Mouse (Mus musculus) MEL (cell line): ENCODE results near the gene Ambra1. TPM values are rescaled to one million over a fixed set of nuclear protein-coding genes. Genes with fewer than 3 reads are reported as not detected.

ENCODE experiments used
- DNase-seq: peaks from one replicate; pipeline ENCODE4 v3.0.0; 2011; ENCODE audit warnings: low read depth, low spot score
- H3K27ac ChIP-seq: 2 replicates; pipeline ENCODE4 v1.5.1; 2012; ENCODE audit warnings: low read depth, mild to moderate bottlenecking, control low read depth, low read length, moderate library complexity; ENCODE audit not compliant: control insufficient read depth
- H3K27me3 ChIP-seq, 2 experiments: fragments of 150-350 bp in 1 of 2; sonication (generic) in 1 of 2; 2 replicates each; pipeline ENCODE4 v1.6.1; 2012; ENCODE audit warnings: low read length in 2 of 2, mild to moderate bottlenecking in 2 of 2, improper control_type of control experiment in 1 of 2, moderate library complexity in 1 of 2; ENCODE audit not compliant: insufficient read depth in 2 of 2, control insufficient read depth in 1 of 2
- H3K36me3 ChIP-seq, 2 experiments: 2 replicates each; pipeline ENCODE4 v1.6.1; 2012 to 2014; ENCODE audit warnings: low read length in 2 of 2, improper control_type of control experiment in 1 of 2, inconsistent platforms in 1 of 2, mild to moderate bottlenecking in 1 of 2; ENCODE audit not compliant: insufficient read depth in 2 of 2, control insufficient read depth in 1 of 2
- H3K4me1 ChIP-seq, 2 experiments: fragments of 150-350 bp in 1 of 2; sonication (generic) in 1 of 2; 2 replicates each; pipeline ENCODE4 v1.6.1; 2012; ENCODE audit warnings: low read length in 2 of 2, improper control_type of control experiment in 1 of 2, mild to moderate bottlenecking in 1 of 2; ENCODE audit not compliant: insufficient read depth in 2 of 2, control insufficient read depth in 1 of 2
- H3K4me3 ChIP-seq, 2 experiments: fragments of 150-350 bp in 1 of 2; sonication (generic) in 1 of 2; 2 replicates each; pipeline ENCODE4 v1.5.1; 2012; ENCODE audit warnings: low read depth in 2 of 2, low read length in 2 of 2, mild to moderate bottlenecking in 2 of 2, moderate library complexity in 2 of 2, control low read depth in 1 of 2, improper control_type of control experiment in 1 of 2; ENCODE audit not compliant: control insufficient read depth in 1 of 2, insufficient read depth in 1 of 2
- H3K79me2 ChIP-seq: 2 replicates; pipeline ENCODE4 v1.6.1; 2012; ENCODE audit warnings: mild to moderate bottlenecking, low read length, moderate library complexity; ENCODE audit not compliant: control insufficient read depth, poor library complexity, insufficient read depth
- H3K9ac ChIP-seq: 2 replicates; pipeline ENCODE4 v1.6.1; 2012; ENCODE audit warnings: low read depth, mild to moderate bottlenecking, control low read depth, low read length, moderate library complexity; ENCODE audit not compliant: control insufficient read depth, poor library complexity, severe bottlenecking
- H3K9me3 ChIP-seq: fragments of 150-350 bp; sonication (generic); replicated peaks from 2 replicates; pipeline ENCODE4 v1.6.1; 2012; ENCODE audit warnings: mild to moderate bottlenecking, low read length, improper control_type of control experiment, moderate library complexity; ENCODE audit not compliant: insufficient read depth
- BHLHE40 ChIP-seq: IDR thresholded peaks from 2 replicates; pipeline ENCODE4 v1.6.1; 2012; ENCODE audit warnings: low read depth, mild to moderate bottlenecking, inconsistent platforms, low read length, improper control_type of control experiment, borderline replicate concordance
- CTCF ChIP-seq, 3 experiments: IDR thresholded peaks in 2 of 3; conservative IDR thresholded peaks in 1 of 3; 2 replicates each; pipeline ENCODE4 v1.5.1; 2011 to 2012; ENCODE audit warnings: low read length in 3 of 3, low read depth in 2 of 3, mild to moderate bottlenecking in 2 of 3, improper control_type of control experiment in 1 of 3, inconsistent platforms in 1 of 3, mixed read lengths in 1 of 3, moderate library complexity in 1 of 3; ENCODE audit not compliant: control insufficient read depth in 1 of 3, insufficient read depth in 1 of 3, poor library complexity in 1 of 3, severe bottlenecking in 1 of 3
- GABPA ChIP-seq: IDR thresholded peaks from 2 replicates; pipeline ENCODE4 v1.6.1; 2012; ENCODE audit warnings: low read depth, mild to moderate bottlenecking, inconsistent platforms, low read length, improper control_type of control experiment, moderate library complexity
- GATA1 ChIP-seq: IDR thresholded peaks from 2 replicates; pipeline ENCODE4 v1.6.1; 2011; ENCODE audit warnings: low read depth, low read length, improper control_type of control experiment
- HCFC1 ChIP-seq: IDR thresholded peaks from 2 replicates; pipeline ENCODE4 v1.6.1; 2012; ENCODE audit warnings: low read depth, mild to moderate bottlenecking, inconsistent platforms, low read length, improper control_type of control experiment, moderate library complexity
- JUND ChIP-seq: IDR thresholded peaks from 2 replicates; pipeline ENCODE4 v1.6.1; 2011; ENCODE audit warnings: low read depth, mild to moderate bottlenecking, improper control_type of control experiment, low read length
- MAFK ChIP-seq: IDR thresholded peaks from 2 replicates; pipeline ENCODE4 v1.6.1; 2011; ENCODE audit warnings: low read depth, mild to moderate bottlenecking, low read length, improper control_type of control experiment, borderline replicate concordance
- MAZ ChIP-seq: IDR thresholded peaks from 2 replicates; pipeline ENCODE4 v1.6.1; 2012; ENCODE audit warnings: low read depth, mild to moderate bottlenecking, inconsistent platforms, low read length, improper control_type of control experiment
- MXI1 ChIP-seq: IDR thresholded peaks from 2 replicates; pipeline ENCODE4 v1.6.1; 2011; ENCODE audit warnings: mild to moderate bottlenecking, low read depth, low read length, improper control_type of control experiment
- NELFE ChIP-seq: IDR thresholded peaks from 2 replicates; pipeline ENCODE4 v1.6.1; 2011; ENCODE audit warnings: low read depth, low read length, improper control_type of control experiment
- NRF1 ChIP-seq: IDR thresholded peaks from 2 replicates; pipeline ENCODE4 v1.6.1; 2014; ENCODE audit warnings: low read depth, mild to moderate bottlenecking, inconsistent platforms, low read length, improper control_type of control experiment, moderate library complexity; ENCODE audit not compliant: poor library complexity, insufficient read depth, severe bottlenecking
- POLR2A ChIP-seq, 2 experiments: IDR thresholded peaks; 2 replicates each; pipeline ENCODE4 v1.6.1; 2011 to 2012; ENCODE audit warnings: low read length in 2 of 2, mild to moderate bottlenecking in 2 of 2, control low read depth in 1 of 2, improper control_type of control experiment in 1 of 2, low read depth in 1 of 2, moderate library complexity in 1 of 2; ENCODE audit not compliant: control insufficient read depth in 1 of 2, insufficient read depth in 1 of 2, poor library complexity in 1 of 2
- RAD21 ChIP-seq: IDR thresholded peaks from 2 replicates; pipeline ENCODE4 v1.6.1; 2011; ENCODE audit warnings: mild to moderate bottlenecking, low read depth, low read length, improper control_type of control experiment
- RCOR1 ChIP-seq: IDR thresholded peaks from 2 replicates; pipeline ENCODE4 v1.6.1; 2012; ENCODE audit warnings: low read depth, mild to moderate bottlenecking, inconsistent platforms, low read length, improper control_type of control experiment
- SIN3A ChIP-seq: IDR thresholded peaks from 2 replicates; pipeline ENCODE4 v1.6.1; 2012; ENCODE audit warnings: low read length, improper control_type of control experiment, inconsistent platforms
- SMC3 ChIP-seq: IDR thresholded peaks from 2 replicates; pipeline ENCODE4 v1.6.1; 2011; ENCODE audit warnings: low read depth, low read length, improper control_type of control experiment
- USF2 ChIP-seq, 2 experiments: IDR thresholded peaks; 2 replicates each; pipeline ENCODE4 v1.6.1; 2011 to 2012; ENCODE audit warnings: improper control_type of control experiment in 2 of 2, low read length in 2 of 2, borderline replicate concordance in 1 of 2, inconsistent platforms in 1 of 2, low read depth in 1 of 2, mild to moderate bottlenecking in 1 of 2; ENCODE audit not compliant: insufficient read depth in 1 of 2
- ZC3H11A ChIP-seq: IDR thresholded peaks from 2 replicates; pipeline ENCODE4 v1.6.1; 2012; ENCODE audit warnings: low read depth, mild to moderate bottlenecking, inconsistent platforms, low read length, improper control_type of control experiment
- polyA plus RNA-seq, 2 experiments: library from polyadenylated mRNA; stranded (reverse) in 1 of 2; unstranded in 1 of 2; fragments of >175 nt in 1 of 2; fragments of >200 nt in 1 of 2; gene quantifications; 2 replicates each; pipeline versions ENCODE4 v1.2.1 to v1.2.4; 2012; ENCODE audit warnings: low replicate concordance in 2 of 2, low read depth in 1 of 2; ENCODE audit not compliant: insufficient read length in 2 of 2, insufficient read depth in 1 of 2, missing spikeins in 1 of 2
- total RNA-seq: library from RNA; depleted of rRNA; stranded (reverse); fragments of 300-350 nt; gene quantifications from 2 replicates; pipeline ENCODE4 v1.2.3, GENCODE M21; 2012

The Ambra1 gene
- total and polyA plus RNA-seq, 3 experiments = 14.6 to 24.7 TPM; not detected in 1

DNA sequence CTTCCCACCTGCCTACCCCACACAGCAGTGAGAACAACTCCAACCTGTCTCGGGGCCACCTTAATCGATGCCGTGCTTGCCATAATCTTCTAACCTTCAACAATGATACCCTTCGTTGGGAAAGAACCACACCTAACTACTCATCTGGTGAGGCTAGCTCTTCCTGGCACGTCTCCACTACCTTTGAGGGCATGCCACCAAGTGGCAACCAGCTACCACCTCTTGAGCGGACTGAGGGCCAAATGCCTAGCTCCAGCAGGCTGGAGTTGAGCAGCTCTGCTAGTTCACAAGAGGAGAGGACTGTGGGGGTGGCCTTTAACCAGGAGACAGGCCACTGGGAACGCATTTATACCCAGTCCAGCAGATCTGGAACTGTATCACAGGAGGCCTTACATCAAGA lies 43.4 kb downstream of the Ambra1 start:
- no peak overlapping the region for H3K4me3 ChIP-seq
- no peaks in the 10 kb centered on the region for H3K9me3 ChIP-seq
- no peaks in the 10 kb centered on the region for H3K4me1 ChIP-seq
- H3K36me3 ChIP-seq = peaks cover 0 to 18% of the 10 kb centered on the region in 2 experiments; a peak in 2 of 4 replicates
- TF ChIP-seq SIN3A = no peak
- no peak for TF ChIP-seq MAZ
- no peak for TF ChIP-seq GABPA
- TF ChIP-seq POLR2A (IDR thresholded peaks at IDR 0.05; ENCODE audit: control insufficient read depth in 1 of 2, insufficient read depth in 1 of 2, low read depth in 1 of 2, low read length in 2 of 2, poor library complexity in 1 of 2) = no peak
- no peak for TF ChIP-seq NRF1
- no peak for TF ChIP-seq BHLHE40
- TF ChIP-seq RCOR1 = no peak
- TF ChIP-seq SMC3 = no peak
- TF ChIP-seq MXI1 = no peak
- TF ChIP-seq RAD21 = no peak
- no peak for TF ChIP-seq JUND
- TF ChIP-seq GATA1 = no peak
- TF ChIP-seq NELFE = no peak
- TF ChIP-seq USF2 (IDR thresholded peaks at IDR 0.05; ENCODE audit: borderline replicate concordance in 1 of 2, insufficient read depth in 1 of 2, low read depth in 1 of 2, low read length in 2 of 2) = no peak
- no peak overlapping the region for H3K27ac ChIP-seq
- no peak overlapping the region for H3K9ac ChIP-seq
- DNase-seq = no peak
- H3K27me3 ChIP-seq = no peaks in the 10 kb centered on the region
- no peaks in the 10 kb centered on the region; the same call in 1 of the 2 replicates for H3K79me2 ChIP-seq

- peak; percentile 49 for TF ChIP-seq SIN3A
- TF ChIP-seq CTCF (IDR thresholded peaks at IDR 0.05 in 2 of 3, conservative IDR thresholded peaks at IDR 0.05 in 1 of 3; ENCODE audit: control insufficient read depth in 1 of 3, insufficient read depth in 1 of 3, low read depth in 2 of 3, low read length in 3 of 3, poor library complexity in 1 of 3, severe bottlenecking in 1 of 3) = peak; percentile 63 to 88 (median 80)
- TF ChIP-seq ZC3H11A = peak; percentile 72
- TF ChIP-seq HCFC1 = no peak
- TF ChIP-seq RAD21 = peak; percentile 87
- TF ChIP-seq MAFK = no peak
- peak; percentile 82 for TF ChIP-seq SMC3
- TF ChIP-seq, all 39 proteins: peak for 5
- peak; percentile 65 for DNase-seq
- no peaks in the 10 kb centered on the region for H3K27me3 ChIP-seq
Observed at GRCm38 (mm10) chr2:91779166-91779565, 49.2 kb downstream of the Ambra1 start.

More at GRCm38 (mm10) chr2:91779166-91779565, 49.2 kb downstream of the Ambra1 start:
- H3K27ac ChIP-seq = no peak overlapping the region
- no peak overlapping the region for H3K4me3 ChIP-seq
- H3K9ac ChIP-seq = no peak overlapping the region
- H3K9me3 ChIP-seq = no peaks in the 10 kb centered on the region
- peaks cover 0 to 1% of the 10 kb centered on the region in 2 experiments; a peak in 1 of 4 replicates for H3K36me3 ChIP-seq
- H3K4me1 ChIP-seq = no peaks in the 10 kb centered on the region
- H3K79me2 ChIP-seq = peaks cover 1% of the 10 kb centered on the region; the same call in 1 of the 2 replicates
